Mouse (Mus musculus) retina, adult 2 months (tissue): ENCODE results near the gene Sec14l2.
A peak's percentile ranks its signal among the peaks of the same experiment; 100 is the strongest.

Experiments
- DNase-seq: peaks from one replicate; pipeline ENCODE4 v3.0.0-alpha.2; 2012; ENCODE audit warnings: low read depth, low spot score

Sec14l2 gene

DNA sequence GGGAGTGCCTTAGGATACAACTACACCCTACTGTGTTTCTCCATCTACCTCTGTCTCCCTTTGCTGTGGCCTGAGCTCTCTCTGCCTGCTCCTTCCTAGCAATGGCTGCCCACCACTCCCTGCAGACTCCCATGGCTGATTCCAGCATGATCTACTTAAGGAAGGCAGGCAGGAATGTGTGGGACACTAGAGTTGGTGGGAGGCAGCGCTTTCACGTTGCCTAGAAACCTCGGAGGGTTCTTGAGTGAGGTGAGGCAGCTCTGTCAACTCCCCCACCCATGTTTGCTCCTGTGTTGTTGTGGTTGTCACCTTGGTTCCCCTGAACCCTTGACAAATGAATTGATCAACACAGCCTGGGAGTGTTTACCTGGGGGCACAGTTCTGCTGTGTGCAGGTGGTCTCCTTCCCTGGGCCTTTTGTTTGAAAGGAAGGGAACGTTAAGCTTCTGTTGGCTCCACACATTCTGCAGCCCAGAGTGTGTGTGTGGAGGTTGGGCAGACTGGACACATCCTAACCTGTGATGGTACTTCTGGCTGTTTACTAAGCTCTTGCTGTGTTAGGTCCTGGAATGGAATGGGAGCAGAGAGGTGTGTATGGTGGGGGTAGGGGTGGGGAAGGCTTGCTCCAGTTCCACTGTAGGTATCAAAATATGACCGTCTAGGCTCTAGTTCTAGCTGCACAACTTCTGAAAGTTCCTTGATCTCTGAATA is 62.2 kb downstream of the Sec14l2 start:
- no peak for DNase-seq

GRCm38 (mm10) chr11:4053586-4053985 is 69.6 kb downstream of the Sec14l2 start:
- DNase-seq = peak; percentile 63

DNA sequence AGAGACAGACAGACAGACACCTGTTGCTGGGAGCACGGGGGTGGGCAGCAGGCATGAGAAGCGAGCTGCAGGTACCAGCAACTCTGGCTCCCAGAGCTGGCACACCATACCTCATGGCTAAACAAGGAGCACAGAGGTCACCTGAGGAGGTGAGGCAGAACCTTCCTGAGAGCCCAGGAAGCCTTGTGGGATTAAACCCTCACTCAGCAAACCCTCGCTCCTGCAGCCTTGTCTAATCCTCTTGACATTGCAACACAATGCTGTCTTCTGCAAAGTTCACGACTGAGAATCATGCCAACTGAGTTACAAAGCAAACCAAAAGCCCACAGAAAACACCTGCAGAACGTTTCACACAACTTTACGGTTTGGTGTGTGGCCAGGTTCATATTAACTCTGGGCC is 74.8 kb downstream of the Sec14l2 start:
- no peak for DNase-seq

DNA sequence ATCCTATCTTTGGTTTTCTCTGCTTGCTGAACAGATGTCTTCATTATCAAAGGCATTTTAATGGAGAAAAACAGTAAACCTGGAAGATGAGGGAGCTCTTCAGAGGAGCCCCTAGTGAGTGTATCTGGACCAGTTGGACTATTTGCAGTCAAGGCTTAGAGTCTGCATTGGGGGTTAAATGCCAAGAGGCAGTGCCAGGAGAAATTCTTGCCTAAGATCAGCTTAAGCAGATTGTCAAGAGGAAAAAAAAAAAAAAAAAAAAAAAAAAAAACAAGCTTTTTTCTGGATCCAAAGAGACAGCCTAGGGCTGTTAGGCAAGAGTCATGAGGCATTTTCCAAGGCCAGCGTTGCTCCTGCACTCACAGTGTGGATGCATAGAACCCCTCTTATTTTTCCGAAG is 75.4 kb downstream of the Sec14l2 start:
- no peak for DNase-seq
